Mouse (Mus musculus): ENCODE data around the gene Chchd2.
"Not testable (repeated sequence)": the region's sequence is repeated elsewhere in the genome, so short reads cannot be mapped to it uniquely, and the experiment has no call there.

Chchd2 gene

DNA sequence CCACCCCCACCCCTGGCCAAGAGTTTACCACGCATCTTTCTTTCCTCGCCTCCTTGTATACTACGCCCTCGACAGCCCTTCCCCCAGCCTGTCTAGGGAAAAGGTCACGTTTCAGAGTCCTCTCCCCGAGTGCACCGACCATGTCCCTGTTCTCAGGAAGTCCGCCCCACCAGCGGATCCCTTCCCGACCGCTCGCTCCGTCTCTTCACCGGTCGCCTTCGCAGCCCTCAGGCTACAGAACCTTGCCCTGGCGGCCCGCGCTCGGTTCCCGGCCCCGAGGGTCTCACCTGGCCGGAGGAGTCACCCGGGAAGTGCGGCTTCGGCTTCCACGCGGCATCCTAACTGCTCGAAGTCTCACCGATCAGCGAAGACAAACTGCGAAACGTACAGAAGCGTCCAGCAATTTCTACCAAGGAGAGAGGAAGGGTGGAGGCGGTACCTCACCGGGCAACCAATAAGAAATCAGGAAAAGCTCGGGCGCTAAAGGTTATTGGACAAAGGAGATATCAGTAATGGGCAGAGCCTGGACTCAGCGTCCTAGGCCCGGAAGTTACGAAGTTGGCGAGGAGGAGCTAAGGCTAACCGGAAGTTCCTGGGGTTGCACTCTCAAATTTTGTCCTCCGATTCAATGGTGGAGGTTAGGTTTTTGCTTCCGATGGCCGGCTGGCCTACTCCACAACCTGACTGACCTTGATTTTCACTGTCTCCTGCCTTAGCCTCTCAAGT is at the start of gene Chchd2:
TSS of gene Chchd2 (minus strand) at position 560 of the 726 bp plus-strand sequence.
- DNase-seq (ENCODE audit: low read depth, low spot score), result peak; percentile 95

DNA sequence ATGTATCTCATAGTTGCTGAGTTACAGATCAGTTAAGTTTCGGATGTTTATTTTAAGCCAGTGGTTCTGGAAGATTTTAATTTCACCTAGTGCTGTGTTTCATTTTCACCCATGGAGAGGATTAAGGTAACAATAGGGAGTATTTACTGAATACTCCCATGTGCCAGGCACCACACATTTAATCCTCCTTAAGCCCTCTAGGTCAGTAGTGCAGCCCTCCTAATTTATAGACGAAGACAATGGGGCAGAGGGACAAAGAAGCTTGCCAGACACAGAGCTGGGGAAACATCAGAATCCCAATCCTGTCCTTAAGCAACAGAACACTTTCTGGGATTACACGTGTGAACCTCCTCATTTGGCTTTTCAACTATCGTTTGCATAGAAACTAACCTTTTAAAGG is 49.7 kb upstream of the Chchd2 start:
- DNase-seq (ENCODE audit: low read depth, low spot score), result no peak

DNA sequence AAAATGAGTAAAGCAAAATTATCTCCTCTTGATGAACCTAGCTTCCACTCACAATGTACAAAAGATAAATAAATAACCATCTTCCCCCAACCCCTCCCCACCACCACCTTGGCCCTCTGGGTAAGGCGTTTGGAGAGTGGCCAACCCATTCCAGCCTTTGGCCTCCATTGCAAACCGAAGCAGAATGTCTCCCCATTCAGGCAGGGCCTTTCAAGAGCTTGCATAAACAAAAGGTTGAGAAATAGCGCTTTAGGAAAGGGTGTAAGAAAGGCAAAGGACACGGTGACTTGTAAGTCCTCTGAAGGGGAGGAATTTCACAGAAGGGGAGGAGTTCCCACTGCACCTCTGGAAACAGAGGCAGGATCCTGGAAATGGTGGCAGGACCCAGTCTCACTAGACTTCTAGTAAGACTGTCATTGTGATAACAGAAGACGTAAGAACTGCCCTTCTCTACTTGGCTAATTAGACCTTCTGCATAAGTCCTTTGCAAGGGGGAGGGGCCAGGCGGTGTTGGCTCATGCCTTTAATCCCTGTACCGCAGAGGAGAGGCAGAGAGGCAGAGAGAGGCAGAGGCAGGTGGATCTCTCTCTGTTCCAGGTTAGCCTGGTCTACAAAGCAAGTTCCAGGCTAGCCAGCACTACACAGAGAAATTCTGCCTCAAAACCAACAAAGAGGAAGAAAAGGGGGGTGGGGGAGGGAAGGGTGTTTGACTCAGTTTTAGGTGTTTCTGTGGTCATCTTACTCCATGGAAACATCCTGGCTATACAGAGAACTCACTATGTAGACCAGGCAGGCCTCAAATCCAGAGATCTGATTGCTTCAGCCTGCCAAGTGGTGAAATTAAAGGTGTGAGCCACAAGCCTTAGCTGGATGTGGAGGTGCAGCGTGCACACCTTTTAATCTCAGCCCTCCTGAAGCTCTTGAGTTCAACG is 42.9 kb upstream of the Chchd2 start:
- DNase-seq (ENCODE audit: low read depth, low spot score), result no peak

DNA sequence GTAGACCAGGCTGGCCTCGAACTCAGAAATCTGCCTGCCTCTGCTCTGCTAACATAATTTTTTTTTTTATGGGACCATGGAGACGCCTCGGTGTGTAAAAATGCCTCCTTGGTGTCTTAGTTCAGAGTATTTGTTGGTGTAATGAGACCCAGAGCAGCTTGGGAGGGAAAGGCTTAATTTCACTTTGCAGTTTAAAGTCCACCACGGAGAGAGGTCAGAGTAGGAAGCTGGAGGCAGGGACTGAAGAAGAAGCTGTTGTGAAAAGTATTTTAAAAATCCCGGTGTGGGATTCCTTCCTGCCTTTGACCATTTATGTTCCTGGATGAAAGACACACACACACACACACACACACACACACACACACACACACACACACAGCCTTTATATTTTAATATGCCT is 38.7 kb upstream of the Chchd2 start:
- DNase-seq (ENCODE audit: low read depth, low spot score), result no peak

DNA sequence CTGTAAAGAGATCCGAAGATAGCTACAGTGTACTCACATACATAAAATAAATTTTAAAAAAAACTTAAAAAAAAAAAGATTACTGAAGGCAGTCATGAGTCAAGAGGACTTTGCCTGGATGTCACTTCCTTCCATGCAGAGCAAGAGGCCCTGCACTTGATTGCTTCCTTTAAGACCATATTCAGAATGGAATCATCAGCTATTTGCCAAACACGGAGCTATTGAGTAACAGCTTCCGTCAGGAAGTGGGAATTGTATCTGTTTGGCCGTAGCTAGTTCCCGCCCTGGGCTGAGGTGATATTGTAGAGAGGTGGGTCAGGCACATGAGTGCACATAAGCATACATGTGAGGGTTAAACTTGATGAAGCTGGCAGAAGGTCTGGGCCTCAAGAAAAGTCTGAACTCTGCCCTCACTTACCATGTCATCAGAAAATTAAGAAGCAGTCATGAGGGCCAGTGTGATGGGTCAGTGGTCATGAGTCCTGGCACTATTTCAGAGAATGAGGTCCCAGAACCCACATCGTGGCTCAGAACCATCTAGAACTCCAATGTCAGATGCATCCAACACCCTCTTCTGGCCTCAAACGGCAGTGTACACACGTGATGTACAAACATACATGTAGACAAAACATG is 37.7 kb upstream of the Chchd2 start:
- DNase-seq (ENCODE audit: low read depth, low spot score), result no peak

DNA sequence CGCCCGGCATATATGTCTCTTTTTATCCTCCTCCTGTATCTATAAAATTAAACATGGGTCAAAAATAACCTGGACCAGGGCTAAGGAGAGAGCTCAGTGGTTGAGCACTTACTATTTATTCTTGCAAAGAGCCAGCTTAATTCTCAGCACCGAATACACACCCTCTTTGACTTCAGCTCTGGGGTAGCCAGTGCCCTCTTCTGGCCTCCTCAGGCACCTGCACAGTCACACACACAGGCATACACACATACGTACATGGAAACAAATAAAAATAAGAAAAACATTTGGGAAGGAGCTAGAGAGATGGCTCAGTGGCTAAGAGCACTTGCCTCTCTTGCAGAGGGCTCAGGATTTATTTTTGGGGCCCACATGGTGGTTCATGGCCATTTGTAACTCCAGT is 34.7 kb upstream of the Chchd2 start:
- DNase-seq (ENCODE audit: low read depth, low spot score), result no peak

DNA sequence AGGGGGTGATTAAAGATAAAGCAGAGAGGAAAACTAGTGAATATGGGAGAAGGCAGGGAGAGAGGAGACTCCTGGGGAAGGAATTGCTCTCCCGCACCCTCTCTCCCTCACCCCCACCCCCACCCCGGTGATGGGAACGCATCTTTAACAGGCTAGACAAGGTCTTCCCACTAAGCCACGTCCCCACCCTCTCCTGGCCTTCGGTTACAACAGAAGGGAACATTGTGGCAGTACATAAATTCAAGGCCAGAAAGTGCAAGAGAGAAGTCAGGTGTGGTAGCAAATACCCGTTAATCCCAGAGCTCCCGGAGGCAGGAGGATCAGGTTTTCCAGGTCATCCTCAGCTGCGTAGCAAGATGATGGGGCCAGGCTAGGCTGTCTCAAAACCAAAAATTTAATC is 32.0 kb upstream of the Chchd2 start:
- DNase-seq (ENCODE audit: low read depth, low spot score), result no peak

DNA sequence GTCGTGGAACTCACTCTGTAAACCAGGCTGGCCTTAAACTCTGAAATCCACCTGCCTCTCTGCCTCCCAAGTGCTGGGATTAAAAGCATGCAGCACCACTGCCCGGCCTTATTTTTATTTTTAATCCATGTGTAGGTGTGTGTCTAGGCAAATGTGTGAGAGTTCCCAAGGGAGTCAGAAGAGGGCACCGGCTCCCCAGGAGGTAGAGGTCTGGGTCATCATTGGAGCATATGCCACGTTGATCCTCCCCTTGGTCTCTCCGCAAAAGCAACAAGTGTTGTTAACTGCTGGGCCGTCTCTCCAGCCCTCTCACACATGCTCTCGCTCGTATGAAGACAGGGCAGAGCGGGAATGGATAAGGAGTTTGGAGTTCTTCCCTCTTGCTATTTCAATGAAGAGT is 31.5 kb upstream of the Chchd2 start:
- no peak for DNase-seq (ENCODE audit: low read depth, low spot score)

DNA sequence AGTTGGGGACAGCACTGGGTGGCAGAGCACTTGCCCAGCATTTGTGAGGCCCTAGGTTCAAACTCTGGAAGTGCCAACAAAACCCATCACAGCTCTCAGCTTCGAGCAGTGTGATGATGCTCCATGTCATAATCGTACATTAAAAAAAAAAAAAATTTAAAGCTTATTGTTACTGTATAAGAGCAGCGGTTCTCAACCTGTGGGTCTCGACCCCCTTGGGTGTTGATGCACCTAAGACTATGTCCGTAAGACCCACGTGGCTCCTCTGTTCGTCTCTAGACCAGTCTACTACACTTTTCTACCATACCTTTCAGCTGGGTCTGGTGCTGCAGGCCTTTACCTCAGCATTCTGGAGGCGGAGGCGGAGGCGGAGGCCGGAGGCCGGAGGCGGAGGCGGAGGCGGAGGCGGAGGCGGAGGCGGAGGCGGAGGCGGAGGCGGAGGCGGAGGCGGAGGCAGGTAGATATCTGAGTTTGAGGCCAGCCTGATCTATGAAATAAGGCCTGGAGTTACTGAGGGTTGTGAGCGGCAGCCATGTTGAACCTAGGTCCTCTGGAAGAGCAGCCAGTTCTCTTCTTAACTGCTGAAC is 30.9 kb upstream of the Chchd2 start:
- no peak for DNase-seq (ENCODE audit: low read depth, low spot score)

DNA sequence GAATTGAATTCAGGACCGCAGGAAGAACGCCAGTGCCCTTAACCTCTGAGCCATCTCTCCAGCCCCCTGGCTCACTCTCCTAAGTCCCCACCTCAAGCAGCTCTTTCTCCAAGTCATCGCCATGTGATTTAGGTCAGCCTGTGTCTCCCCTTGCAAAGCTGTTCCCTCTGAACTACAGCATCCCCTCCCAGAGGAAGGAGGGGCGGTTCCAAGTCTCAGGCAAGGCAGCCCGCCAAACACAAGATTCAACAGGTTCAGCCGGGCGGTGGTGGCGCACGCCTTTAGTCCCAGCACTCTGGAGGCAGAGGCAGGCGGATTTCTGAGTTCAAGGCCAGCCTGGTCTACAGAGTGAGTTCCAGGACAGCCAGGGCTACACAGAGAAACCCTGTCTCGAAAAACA is 28.2 kb upstream of the Chchd2 start:
- DNase-seq (ENCODE audit: low read depth, low spot score), result not testable (repeated sequence)

DNA sequence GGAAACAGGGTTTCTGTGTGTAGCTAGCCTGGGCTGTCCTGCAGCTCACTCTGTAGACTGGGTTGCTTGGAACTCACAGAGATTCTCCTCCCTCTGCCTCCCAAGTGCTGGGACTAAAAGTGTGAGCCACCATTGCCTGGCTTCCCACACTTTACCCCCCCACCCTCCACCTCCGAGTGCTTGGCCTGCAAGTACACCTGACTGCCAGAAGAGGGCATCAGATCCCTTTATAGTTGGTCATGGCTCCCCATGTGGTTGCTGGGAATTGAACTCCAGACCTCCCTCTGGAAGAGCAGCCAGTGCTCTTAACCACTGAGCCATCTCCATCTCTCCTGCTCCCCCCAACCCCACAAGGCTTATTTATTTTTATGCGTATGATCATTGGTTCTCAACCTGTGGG is 26.8 kb upstream of the Chchd2 start:
- DNase-seq (ENCODE audit: low read depth, low spot score), result no peak

DNA sequence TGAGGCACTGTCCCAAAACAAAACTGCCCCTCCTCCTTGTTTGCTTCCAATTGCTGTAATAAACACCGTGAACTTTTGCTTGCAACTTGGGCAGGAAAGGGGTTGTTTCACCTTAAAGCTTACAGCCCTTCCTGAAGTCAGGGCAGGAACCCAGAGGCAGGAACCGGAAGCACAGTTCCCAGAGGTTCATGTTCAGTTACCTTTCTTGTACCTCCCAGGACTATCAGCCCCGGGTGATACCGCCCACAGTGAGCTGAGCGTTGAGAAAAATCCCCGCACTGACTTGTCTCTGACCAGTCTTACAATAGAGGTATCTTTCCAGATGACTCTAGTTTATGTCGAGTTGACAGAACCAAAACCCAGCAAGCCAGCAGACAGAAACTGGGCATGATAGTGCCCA is 22.3 kb upstream of the Chchd2 start:
- no peak for DNase-seq (ENCODE audit: low read depth, low spot score)

DNA sequence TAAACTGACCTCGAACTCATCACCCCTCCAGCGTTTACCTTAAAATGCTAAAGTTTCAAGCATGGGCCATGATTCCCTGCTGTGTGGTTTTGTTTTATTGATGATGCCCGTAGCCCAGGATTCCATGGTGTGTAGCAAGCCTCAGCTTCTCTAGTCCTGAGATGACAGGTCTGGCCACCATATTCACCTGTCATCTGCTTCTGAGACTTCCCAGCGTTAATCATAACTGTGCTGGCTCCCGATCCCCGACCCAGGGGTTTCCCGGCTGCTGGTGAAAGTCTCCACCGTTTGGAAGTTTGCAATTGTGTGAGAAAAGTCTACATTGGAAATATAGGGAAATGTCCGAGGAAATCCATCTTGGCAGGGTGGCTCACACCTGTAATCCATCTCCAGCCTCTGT is 21.9 kb upstream of the Chchd2 start:
- DNase-seq (ENCODE audit: low read depth, low spot score), result no peak

DNA sequence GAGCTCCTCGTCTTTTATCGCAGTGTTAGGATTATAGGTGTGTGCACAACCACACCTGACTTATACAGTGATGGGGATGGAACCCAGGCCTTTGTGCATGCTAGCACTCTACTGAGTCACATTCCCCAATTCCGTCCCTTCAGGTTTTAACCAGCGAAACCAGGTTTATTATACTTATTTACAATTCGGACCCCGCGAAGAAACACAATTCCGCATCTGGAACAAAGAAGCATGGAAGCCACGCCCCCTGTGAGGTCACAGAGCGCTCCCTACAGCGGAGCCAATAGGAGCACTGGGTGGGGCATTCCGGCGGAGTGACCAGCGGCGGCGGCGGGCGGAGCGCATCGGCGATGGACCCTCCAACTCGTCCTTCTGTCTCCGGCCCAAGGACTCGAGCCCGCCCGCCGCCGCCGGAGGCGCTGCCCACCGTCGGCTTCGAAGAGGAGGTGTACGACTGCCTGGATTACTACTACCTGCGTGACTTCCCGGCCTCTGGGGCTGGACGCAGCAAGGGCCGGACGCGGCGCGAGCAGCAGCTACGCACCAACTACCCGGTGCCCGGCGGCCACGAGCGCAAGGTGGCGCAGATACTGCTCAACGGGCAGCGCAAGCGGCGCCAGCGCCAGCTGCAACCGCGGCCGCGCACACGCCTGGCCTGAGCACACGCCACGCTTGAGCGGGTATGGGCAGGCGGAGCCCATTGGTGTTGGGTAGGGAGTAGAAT is 21.1 kb upstream of the Chchd2 start, which contains the start of gene Nupr1l:
TSS of gene Nupr1l (plus strand) at position 299 of the 724 bp plus-strand sequence.
- peak; percentile 64 for DNase-seq (ENCODE audit: low read depth, low spot score)

DNA sequence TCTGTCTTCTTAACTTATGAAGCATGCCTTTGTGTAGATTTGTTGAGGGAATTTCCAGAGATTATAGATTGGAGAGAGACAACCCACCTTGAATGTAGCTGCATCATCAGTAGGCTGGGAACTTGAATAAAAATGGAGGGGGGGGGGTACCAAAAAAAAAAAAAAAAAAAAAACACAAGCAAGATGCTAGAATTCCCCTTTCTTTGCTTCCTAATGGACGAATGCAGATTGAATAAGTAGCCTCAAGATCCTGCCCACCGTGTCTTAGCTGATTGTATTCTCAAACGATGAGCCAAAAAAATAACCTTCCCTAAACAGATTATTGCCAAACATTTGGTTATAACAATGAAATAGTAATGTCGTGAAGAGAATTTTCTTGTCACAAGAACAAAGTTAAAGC is 20.5 kb upstream of the Chchd2 start:
- DNase-seq (ENCODE audit: low read depth, low spot score), result no peak

DNA sequence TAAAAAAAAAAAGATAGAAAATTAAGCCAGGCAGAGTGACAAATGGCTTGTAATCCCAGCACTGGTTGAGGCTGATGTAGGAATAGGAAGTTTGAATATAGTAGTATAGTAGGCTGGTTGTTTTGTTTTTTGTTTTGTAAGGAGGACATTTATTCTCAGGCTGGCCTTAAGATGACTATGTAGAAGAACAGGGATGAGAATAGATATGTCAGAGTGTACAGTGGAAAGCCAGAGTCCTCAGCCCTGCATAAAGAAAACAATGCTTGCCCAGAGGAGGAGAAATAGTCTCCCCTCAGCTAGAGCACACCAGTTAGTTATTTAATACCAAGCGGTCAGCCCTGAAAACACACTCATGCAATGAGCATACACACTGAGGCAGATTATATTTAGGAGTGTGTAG is 11.2 kb upstream of the Chchd2 start, which contains the start of gene Phkg1:
TSS of gene Phkg1 (minus strand) at position 101 of the 400 bp plus-strand sequence.
- DNase-seq (ENCODE audit: low read depth, low spot score), result no peak

DNA sequence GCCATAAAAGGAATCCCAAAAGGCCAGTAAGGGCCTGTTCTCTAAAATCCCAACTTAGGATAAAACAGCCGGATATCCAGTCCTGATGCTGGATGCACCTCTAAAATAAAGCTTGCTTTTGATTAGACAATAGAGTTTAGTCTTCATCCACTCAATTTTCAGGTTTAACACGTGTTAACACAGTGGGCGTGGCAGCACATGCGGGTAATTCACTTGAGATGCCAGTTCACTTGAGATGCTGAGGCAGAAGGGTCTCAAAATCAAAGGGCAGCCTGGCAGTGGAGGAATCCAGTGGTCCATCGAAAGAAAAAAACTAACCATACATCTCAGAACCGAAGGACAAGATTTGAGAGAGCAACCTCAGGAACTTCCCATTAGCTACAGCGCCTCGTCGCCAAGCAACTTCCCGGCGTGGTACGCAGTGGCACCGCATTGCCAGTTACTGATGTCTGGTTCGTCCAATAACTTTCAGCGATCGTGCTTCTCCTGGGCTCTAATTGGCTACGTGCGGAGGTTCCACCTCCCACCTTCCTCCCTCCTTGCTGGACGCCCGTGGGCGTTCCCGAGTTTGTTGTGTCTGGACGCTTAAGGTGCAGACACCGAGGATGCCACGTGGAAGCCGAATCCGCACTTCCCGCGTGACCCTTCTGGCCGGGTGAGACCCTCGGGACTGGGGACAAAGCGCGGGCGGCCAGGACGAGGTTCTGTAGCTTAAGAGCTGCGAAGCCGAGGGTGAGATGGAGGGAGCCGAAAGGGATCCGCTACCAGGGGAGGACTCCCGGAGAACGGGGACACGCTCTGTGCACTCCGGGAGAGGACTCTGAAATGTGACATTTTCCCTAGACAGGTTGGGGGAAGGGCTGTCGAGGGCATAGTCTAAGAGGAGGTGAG is 8.2 kb upstream of the Chchd2 start, which contains the start of gene Zbed5:
TSS of gene Zbed5 (plus strand) at position 526 of the 891 bp plus-strand sequence.
- peak; percentile 81 for DNase-seq (ENCODE audit: low read depth, low spot score)

DNA sequence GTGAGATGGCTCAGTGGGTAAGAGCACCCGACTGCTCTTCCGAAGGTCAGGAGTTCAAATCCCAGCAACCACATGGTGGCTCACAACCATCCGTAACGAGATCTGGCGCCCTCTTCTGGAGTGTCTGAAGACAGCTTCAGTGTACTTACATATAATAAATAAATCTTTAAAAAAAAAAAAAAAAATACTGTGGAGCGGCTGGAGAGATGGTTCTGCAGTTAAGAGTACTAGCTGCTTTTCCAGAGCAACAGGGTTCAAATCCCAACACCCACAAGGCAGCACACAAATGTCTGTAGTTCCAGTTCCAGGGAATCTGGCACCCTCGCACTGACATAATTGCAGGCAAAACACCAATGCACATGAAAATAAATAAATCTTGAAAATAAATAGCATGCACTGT is 3.1 kb upstream of the Chchd2 start:
- not testable (repeated sequence) for DNase-seq (ENCODE audit: low read depth, low spot score)

DNA sequence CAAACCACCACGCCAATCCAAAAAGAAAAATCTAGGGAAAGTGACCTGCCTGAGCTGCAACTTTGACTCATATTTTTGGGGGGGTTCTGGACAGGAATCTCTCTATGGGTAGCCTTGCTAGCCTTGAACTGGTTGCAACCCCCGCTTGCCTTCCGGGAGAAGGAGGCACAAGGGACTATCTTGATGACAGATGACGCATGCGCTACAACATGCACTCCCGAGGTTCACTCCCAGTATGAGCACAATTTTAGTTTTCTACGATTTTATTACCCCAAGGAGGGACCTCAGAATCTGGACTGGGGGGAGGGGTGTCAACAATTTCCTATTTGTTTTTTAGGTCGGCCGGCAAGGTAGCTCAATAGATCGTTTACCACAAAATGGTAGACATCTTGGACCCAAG is 999 bp downstream of the Chchd2 start:
- peak; percentile 44 for DNase-seq (ENCODE audit: low read depth, low spot score)

DNA sequence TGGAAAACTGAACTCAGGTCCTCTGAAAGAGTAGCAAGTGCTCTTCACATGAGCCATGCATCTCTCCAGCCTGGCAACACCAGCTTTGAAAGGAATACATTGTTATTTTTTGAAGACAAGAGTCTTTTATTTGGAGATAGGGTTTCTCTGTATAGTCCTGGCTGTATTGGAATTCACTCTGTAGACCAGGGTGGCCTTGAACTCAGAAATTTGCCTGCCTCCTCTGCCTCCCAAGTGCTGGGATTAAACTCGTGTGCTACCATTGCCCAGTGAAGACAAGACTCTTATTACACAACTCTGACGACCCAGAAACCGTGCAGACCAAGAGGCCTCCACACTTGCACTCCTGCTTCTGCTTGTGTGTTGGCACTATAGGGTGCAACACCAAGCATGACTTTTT is 7.4 kb downstream of the Chchd2 start:
- DNase-seq (ENCODE audit: low read depth, low spot score), result no peak

Measured in c-Kit-negative CD71-positive TER-119-positive erythroid progenitor cells, embryonic 14.5 days (primary cell).